Mouse (Mus musculus) left cerebral cortex, adult 2 months (tissue): ENCODE measurements around the gene Lrrc43. TPM values are rescaled to one million over a fixed set of nuclear protein-coding genes. Genes with fewer than 3 reads are reported as not detected.

Source experiments
- DNase-seq, 2 experiments: peaks; one replicate each; pipeline ENCODE4 v3.0.0; 2021 to 2022; ENCODE audit warnings: low spot score in 2 of 2, mixed read lengths in 1 of 2; ENCODE audit errors: extremely low spot score in 1 of 2
- H3K27ac ChIP-seq: fragments of 200-600 bp; 2 replicates; pipeline ENCODE4 v1.8.1; 2022
- H3K4me3 ChIP-seq: fragments of 200-600 bp; 2 replicates; pipeline ENCODE4 v1.8.1; 2022
- CTCF ChIP-seq: fragments of 200-600 bp; IDR thresholded peaks from 2 replicates; pipeline ENCODE4 v1.8.1; 2022; ENCODE audit warnings: antibody characterized with exemption, mild to moderate bottlenecking, moderate library complexity
- intact Hi-C: fragments of 180-260 bp; cut with DNase I; formaldehyde crosslinking; loops from one replicate; pipeline ENCODE4 v1.15.1; 2025
- long read RNA-seq, 2 experiments: library from polyadenylated mRNA; stranded (forward); transcript quantifications; one replicate each; pipeline ENCODE4 v2.0.0; 2021; ENCODE audit warnings: borderline mapping rate in 2 of 2
- total RNA-seq, 2 experiments: library from RNA; stranded (reverse); gene quantifications; 2 replicates each; pipeline ENCODE4 v1.2.3; 2021

The Lrrc43 gene
- total RNA-seq, result under 1 TPM; 0.49 to 0.61 TPM
- long read RNA-seq, experiment 1, partial matches to known transcripts, result 1 of 1 reads
- long read RNA-seq, experiment 1, other reads (novel, unspliced or antisense), result 0 of 1 reads
- long read RNA-seq, experiment 2, result 0 reads

- DNase-seq, result no peak
- H3K27ac ChIP-seq, result no peak within 1 kb of the TSS
- 0 out of 2 replicates have a peak within 1 kb of the TSS, but pooled peaks have one; percentile 5 for H3K4me3 ChIP-seq
- TF ChIP-seq CTCF, result no peak
- intact Hi-C loops, result no loop called here
Observed at GRCm38 (mm10) chr5:123489112-123489785, at the start of gene Lrrc43, which contains the start of gene Il31. Lrrc43 (plus strand) TSS chr5:123489305. Il31 (minus strand) TSS chr5:123489489.

GRCm38 (mm10) chr5:123439312-123439711, 49.8 kb upstream of the Lrrc43 start:
- no peak overlapping the region for H3K27ac ChIP-seq
- intact Hi-C loops, result no loop called here
- no peak for TF ChIP-seq CTCF

GRCm38 (mm10) chr5:123439941-123440340, 49.2 kb upstream of the Lrrc43 start:
- no peak overlapping the region for H3K4me3 ChIP-seq
- H3K27ac ChIP-seq, result no peak overlapping the region
- intact Hi-C loops, result loop anchor here (5.0 kb wide), 1 partner anchor 167 kb away; no protein-coding TSS in a partner anchor
- DNase-seq, result no peak
- peak; percentile 40 for TF ChIP-seq CTCF

More at GRCm38 (mm10) chr5:123439312-123439711, 49.8 kb upstream of the Lrrc43 start:
- no peak overlapping the region for H3K4me3 ChIP-seq
- DNase-seq, result no peak

GRCm38 (mm10) chr5:123440664-123441063, 48.4 kb upstream of the Lrrc43 start:
- H3K4me3 ChIP-seq, result no peak overlapping the region
- H3K27ac ChIP-seq, result no peak overlapping the region
- TF ChIP-seq CTCF, result peak; percentile 33
- intact Hi-C loops, result loop anchor here (5.0 kb wide), 1 partner anchor 167 kb away; no protein-coding TSS in a partner anchor
- DNase-seq, result no peak

- intact Hi-C loops, result loop anchor here (5.0 kb wide), 1 partner anchor 165 kb away; no protein-coding TSS in a partner anchor
- no peak for TF ChIP-seq CTCF
- DNase-seq, result no peak
- Histone ChIP-seq H3K4me3 (no peak overlapping the region), H3K27ac (no peak overlapping the region)
Observed at GRCm38 (mm10) chr5:123442283-123442682, 46.8 kb upstream of the Lrrc43 start.

- H3K27ac ChIP-seq, result no peak overlapping the region
- TF ChIP-seq CTCF, result peak; percentile 97
- no peak overlapping the region for H3K4me3 ChIP-seq
- DNase-seq, result peak; percentile 64 to 80
- intact Hi-C loops, result loop anchor here (2.0 to 5.0 kb wide), 2 partner anchors 55 to 163 kb away; no protein-coding TSS in a partner anchor
Observed at GRCm38 (mm10) chr5:123444069-123444468, 45.0 kb upstream of the Lrrc43 start.

GRCm38 (mm10) chr5:123444849-123445334, 44.2 kb upstream of the Lrrc43 start:
- no peak for TF ChIP-seq CTCF
- intact Hi-C loops, result loop anchor here (2.0 to 5.0 kb wide), 2 partner anchors 54 to 162 kb away; no protein-coding TSS in a partner anchor
- Histone ChIP-seq H3K27ac (no peak overlapping the region), H3K4me3 (no peak overlapping the region)
- no peak for DNase-seq

GRCm38 (mm10) chr5:123451886-123452285, 37.2 kb upstream of the Lrrc43 start:
- intact Hi-C loops, result no loop called here
- DNase-seq, result no peak
- Histone ChIP-seq H3K27ac (no peak overlapping the region), H3K4me3 (no peak overlapping the region)
- TF ChIP-seq CTCF, result no peak

- DNase-seq, result no peak
- H3K27ac ChIP-seq, result no peak overlapping the region
- intact Hi-C loops, result no loop called here
- no peak overlapping the region for H3K4me3 ChIP-seq
- no peak for TF ChIP-seq CTCF
Observed at GRCm38 (mm10) chr5:123461420-123461819, 27.7 kb upstream of the Lrrc43 start.

- intact Hi-C loops, result no loop called here
Observed at GRCm38 (mm10) chr5:123464638-123465037, 24.5 kb upstream of the Lrrc43 start.

GRCm38 (mm10) chr5:123470784-123471400, 18.2 kb upstream of the Lrrc43 start:
- TF ChIP-seq CTCF, result no peak
- intact Hi-C loops, result no loop called here
- Histone ChIP-seq H3K27ac (no peak overlapping the region), H3K4me3 (no peak overlapping the region)
- DNase-seq, result no peak

More at GRCm38 (mm10) chr5:123464638-123465037, 24.5 kb upstream of the Lrrc43 start:
- Histone ChIP-seq H3K27ac (no peak overlapping the region), H3K4me3 (no peak overlapping the region)
- no peak for TF ChIP-seq CTCF
- no peak for DNase-seq

GRCm38 (mm10) chr5:123473817-123474216, 15.3 kb upstream of the Lrrc43 start:
- Histone ChIP-seq H3K27ac (no peak overlapping the region), H3K4me3 (no peak overlapping the region)
- intact Hi-C loops, result no loop called here
- no peak for DNase-seq
- TF ChIP-seq CTCF, result no peak
